Mouse (Mus musculus) testis, adult 2 months (tissue): ENCODE measurements at regions not wholly inside any gene's neighbourhood (a gene's known extent, or its start where the extent isn't known, plus 50 kb on each side); places are given as distances from the start of the nearest gene placed in this dataset.

Source experiments
- CTCF ChIP-seq: fragments of 200-500 bp; IDR thresholded peaks from 2 replicates; pipeline ENCODE4 v1.5.1; 2012; ENCODE audit warnings: low read depth, mild to moderate bottlenecking, inconsistent platforms, low read length, moderate library complexity; ENCODE audit not compliant: control insufficient read depth, insufficient read depth, insufficient replicate concordance
- POLR2A ChIP-seq: fragments of 200-500 bp; IDR thresholded peaks from 2 replicates; pipeline ENCODE4 v1.6.1; 2012; ENCODE audit warnings: low read depth, mild to moderate bottlenecking, inconsistent platforms, low read length, moderate library complexity; ENCODE audit not compliant: control insufficient read depth

GRCm38 (mm10) chr2:169360272-169360671 lies 227.3 kb downstream of the Gm11011 start:
- TF ChIP-seq CTCF (peak; percentile 44; the same call in 1 of the 2 replicates), POLR2A (no peak)
